Mouse (Mus musculus) cerebellum, adult 9-11 months (tissue): ENCODE measurements around the gene Sfta2.

ENCODE experiments used
- DNase-seq: peaks from one replicate; pipeline ENCODE4 v3.0.0; 2022

The Sfta2 gene

DNA sequence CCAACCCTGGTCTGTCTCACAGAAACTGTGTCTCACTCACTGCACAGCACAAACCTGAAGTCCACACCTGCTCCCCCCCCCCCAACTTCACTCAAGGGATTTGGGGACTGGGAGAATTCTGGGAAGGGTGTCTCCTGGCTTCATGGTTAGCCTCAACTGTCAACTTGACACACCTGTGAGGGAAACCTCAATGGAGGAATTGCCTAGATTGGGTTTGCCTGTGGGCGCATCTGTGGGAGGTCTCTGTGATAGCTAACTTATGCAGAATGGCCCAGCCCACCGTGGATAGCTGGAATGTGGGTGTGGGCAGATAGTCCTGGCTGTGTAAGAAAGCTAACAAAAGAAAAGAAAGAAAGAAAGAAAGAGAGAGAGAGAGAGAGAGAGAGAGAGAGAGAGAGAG, at the start of gene Sfta2:
TSS of gene Sfta2 (plus strand) at position 301 of the 400 bp plus-strand sequence.
- DNase-seq = no peak

GRCm38 (mm10) chr17:35551881-35552414, 49.4 kb upstream of the Sfta2 start, which contains the start of gene Cdsn:
Gene Cdsn (plus strand): TSS chr17:35552128.
- DNase-seq = no peak

GRCm38 (mm10) chr17:35554321-35554720, 47.0 kb upstream of the Sfta2 start:
- no peak for DNase-seq

- no peak for DNase-seq
Measured at GRCm38 (mm10) chr17:35554761-35555397, 46.5 kb upstream of the Sfta2 start.

- no peak for DNase-seq
Measured at GRCm38 (mm10) chr17:35556186-35556765, 45.1 kb upstream of the Sfta2 start.

GRCm38 (mm10) chr17:35556812-35557211, 44.5 kb upstream of the Sfta2 start:
- DNase-seq = no peak

- no peak for DNase-seq
Measured at GRCm38 (mm10) chr17:35557351-35557750, 44.0 kb upstream of the Sfta2 start.

GRCm38 (mm10) chr17:35558216-35558615, 43.1 kb upstream of the Sfta2 start:
- DNase-seq = no peak

- no peak for DNase-seq
Measured at GRCm38 (mm10) chr17:35567150-35567549, 34.2 kb upstream of the Sfta2 start, which contains the start of gene 2300002M23Rik. Gene 2300002M23Rik (plus strand): TSS chr17:35567450.

- DNase-seq = no peak
Measured at GRCm38 (mm10) chr17:35567767-35568166, 33.6 kb upstream of the Sfta2 start.

GRCm38 (mm10) chr17:35569091-35569944, 32.0 kb upstream of the Sfta2 start:
- no peak for DNase-seq

DNA sequence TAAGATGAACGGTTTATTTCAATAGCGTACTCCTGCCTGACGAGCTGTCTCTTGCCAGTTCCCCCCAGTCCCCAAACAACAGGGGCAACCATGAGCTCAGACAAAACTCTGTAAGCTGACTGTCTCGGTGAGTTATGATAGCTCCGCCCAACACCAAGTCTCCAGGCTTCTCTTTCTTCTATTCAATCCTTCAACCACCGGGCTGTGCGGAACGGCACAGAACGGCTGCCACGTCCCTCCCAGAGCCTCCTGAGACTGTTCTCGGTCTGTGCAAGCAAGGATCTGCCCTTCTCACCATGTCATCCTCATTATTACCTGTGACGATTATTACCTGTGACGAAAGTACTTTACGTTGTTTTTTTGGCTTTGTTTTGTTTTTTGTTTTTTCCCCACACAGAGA, 30.5 kb upstream of the Sfta2 start:
- DNase-seq = no peak

GRCm38 (mm10) chr17:35571477-35571876, 29.9 kb upstream of the Sfta2 start:
- no peak for DNase-seq

DNA sequence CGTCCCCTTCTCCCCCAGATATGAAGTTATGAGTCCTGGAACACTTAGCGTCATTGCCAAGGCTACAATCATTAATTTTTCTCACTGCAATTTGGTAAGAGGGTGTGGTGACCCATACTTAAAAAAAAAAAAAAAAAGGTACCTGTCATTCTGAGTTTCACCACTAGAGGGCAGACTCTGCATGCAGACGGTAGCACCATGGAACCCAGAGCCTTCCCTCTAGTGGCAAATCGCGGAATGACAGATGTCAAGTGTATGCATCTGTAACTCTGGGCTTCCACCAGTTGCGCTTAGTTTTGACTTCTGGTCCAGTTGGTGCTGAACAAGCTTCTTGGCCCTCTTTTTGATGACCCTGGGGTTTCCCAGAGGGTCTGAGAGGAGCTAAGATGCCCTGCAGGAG, 23.1 kb upstream of the Sfta2 start:
- peak; percentile 57 for DNase-seq

DNA sequence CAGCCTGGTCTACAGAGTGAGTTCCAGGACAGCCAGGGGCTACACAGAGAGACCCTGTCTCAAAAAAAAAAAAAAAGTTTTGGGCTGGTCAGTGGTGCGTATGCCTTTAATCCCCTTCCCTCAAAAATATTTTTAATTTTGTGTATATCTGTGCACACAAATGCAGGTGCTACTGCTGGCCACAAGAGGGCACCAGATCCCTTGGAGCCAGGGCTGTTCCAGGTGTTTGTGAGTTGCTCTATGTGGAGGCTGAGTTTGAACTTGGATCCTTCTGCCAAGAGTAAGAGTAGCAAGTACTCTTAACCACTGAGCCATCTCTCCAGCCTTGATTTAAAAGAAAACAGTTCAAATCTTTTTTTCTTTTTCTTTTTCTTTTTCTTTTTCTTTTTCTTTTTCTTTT, 18.4 kb upstream of the Sfta2 start:
- no peak for DNase-seq

DNA sequence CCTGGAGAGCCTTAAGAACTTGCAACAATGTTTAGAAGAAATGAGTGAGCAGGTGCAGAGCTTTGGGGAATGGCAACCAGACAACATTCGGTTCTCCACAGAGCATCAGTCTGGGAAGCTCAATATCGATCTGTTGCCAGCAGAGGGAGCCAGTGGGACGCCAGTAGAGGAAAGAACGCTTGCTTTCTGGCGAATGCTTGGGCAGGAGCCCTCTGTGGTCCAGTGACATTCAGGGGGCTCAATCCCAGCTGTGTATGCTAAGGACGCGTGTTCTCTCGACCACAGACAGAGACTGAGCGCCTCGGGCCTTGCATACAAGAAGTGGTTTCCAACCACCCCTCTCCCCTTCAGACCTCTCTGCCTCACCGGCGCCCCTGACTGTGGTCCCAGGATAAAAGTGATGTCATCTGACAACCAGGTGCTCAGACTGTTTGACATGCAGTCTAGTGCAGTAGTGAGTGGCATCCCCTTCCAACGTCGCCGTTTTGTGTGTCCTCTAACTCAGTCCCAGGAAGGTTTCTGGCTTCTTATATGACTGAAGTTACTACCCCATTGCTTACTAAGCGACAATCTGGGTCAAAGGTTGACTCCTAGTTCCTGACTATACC, 16.9 kb upstream of the Sfta2 start:
- peak; percentile 62 for DNase-seq

- no peak for DNase-seq
Measured at GRCm38 (mm10) chr17:35587291-35587690, 14.1 kb upstream of the Sfta2 start.

- DNase-seq = no peak
Measured at GRCm38 (mm10) chr17:35588387-35588786, 13.0 kb upstream of the Sfta2 start.

GRCm38 (mm10) chr17:35590410-35591218, 10.7 kb upstream of the Sfta2 start:
- peak; percentile 40 for DNase-seq

- no peak for DNase-seq
Measured at GRCm38 (mm10) chr17:35591219-35591578, 10.2 kb upstream of the Sfta2 start.

DNA sequence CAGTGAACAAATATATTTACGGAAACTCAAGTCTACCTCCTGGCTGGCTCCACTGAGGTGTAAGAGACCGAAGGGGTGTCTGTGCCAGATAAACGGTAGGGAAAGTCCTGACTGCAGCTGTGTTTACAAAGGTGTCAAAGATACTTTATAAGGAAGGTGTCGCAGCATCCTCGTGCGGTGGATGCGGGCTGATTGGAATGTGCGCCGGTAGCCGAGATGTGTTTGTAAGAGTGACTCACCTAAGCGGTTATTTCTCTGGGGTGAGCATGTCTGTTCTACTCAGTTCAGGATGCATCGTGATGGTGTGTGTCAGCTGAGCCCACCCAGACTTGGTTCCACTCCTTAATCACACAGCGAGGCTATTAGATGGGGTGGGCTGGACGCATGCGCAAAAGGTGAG, 9.6 kb upstream of the Sfta2 start:
- DNase-seq = no peak

DNA sequence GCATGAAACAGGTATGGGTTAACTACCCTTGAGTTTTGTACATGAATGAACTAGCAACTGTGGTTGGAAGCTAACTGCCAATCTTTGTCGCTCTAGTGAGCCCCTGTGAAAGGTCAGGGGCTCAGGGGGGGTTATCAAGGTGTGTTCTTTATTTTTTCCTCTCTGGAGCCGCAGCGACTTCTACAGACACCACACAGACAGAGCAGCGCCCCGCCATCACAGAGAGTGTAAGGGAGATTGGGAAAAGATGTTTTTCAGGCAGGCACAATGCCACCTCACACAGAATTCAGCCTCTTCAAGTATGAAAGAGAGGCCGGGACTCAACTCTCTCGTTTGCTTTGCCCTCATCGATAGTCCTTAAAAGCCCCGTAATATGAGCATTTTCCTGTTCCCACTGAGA, 9.2 kb upstream of the Sfta2 start:
- DNase-seq = no peak
